ENCODE assay signal across 8 mouse cellular contexts in the genomic region with DNA sequence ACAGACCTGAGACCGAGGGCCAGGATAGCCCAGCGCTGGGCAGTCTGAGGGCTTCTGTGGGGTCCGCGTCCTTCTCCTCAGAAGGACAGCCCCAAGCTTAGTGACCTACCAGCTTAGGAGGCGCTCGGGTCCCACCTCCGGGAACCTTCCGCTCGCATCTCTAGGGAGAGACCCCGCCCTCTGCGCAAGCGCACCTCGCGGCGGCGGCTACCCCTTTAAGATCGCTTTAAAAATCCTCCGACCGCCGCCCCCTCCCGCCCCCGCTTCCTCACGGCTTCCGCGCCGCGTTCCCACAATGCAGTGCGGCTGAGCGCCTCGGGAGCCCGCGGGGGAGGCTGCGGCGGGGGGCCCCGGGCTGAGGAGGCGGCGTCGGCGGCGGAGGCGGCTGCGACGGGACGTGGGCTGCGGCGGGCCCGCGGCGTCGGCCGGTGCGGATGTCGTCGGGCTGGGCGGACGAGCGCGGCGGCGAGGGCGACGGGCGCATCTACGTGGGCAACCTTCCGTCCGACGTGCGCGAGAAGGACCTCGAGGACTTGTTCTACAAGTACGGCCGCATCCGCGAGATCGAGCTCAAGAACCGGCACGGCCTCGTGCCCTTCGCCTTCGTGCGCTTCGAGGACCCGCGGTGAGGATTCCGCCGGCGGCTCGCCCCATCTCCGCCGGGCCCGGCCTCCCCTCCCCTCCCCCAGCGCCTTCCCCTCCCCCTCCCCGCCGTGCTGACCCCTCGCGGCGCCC. TPM values are rescaled to one million over a fixed set of nuclear protein-coding genes. Genes with fewer than 3 reads are reported as not detected.
DNase-seq lines count a peak whose midpoint lies in the region; ATAC-seq and TF ChIP-seq lines count a peak whose summit lies in the region.

A gene (plus strand): TSS at position 303 of the 735 bp plus-strand sequence.

- peaks cover 20% of the 10 kb centered on the region for H3K4me1 ChIP-seq in heart, embryonic 11.5 days (ENCODE audit: control insufficient read depth, insufficient read depth, low read length)
- H3K4me1 ChIP-seq in kidney, postnatal 0 days (replicated peaks; ENCODE audit: insufficient read depth, low read length), result peaks cover 14% of the 10 kb centered on the region; the same call in 1 of the 2 replicates
- peaks cover 40% of the 10 kb centered on the region for H3K4me1 ChIP-seq in liver, embryonic 11.5 days (replicated peaks; ENCODE audit: control insufficient read depth, insufficient read depth, low read length)
- H3K4me1 ChIP-seq in stomach, embryonic 14.5 days (ENCODE audit: control insufficient read depth, insufficient read depth, low read length), result peaks cover 23% of the 10 kb centered on the region

- no peaks in the 10 kb centered on the region for H3K9me3 ChIP-seq in heart, embryonic 11.5 days (replicated peaks; ENCODE audit: control insufficient read depth, low read length)
- no peaks in the 10 kb centered on the region for H3K9me3 ChIP-seq in kidney, postnatal 0 days (replicated peaks; ENCODE audit: low read length)
- H3K9me3 ChIP-seq in liver, embryonic 11.5 days (ENCODE audit: control insufficient read depth, low read length), result no peaks in the 10 kb centered on the region
- no peaks in the 10 kb centered on the region for H3K9me3 ChIP-seq in stomach, embryonic 14.5 days (ENCODE audit: control insufficient read depth, low read depth, low read length)

- peak within 1 kb of the TSS; percentile 97 for H3K9ac ChIP-seq in heart, embryonic 11.5 days (ENCODE audit: low read depth, low read length)
- H3K9ac ChIP-seq in kidney, postnatal 0 days (ENCODE audit: low read depth, low read length), result peak within 1 kb of the TSS; percentile 94
- H3K9ac ChIP-seq in liver, embryonic 11.5 days (ENCODE audit: low read depth, low read length), result peak within 1 kb of the TSS; percentile 98
- peak within 1 kb of the TSS; percentile 85 for H3K9ac ChIP-seq in stomach, embryonic 14.5 days (replicated peaks; ENCODE audit: low read depth, low read length)

- peak within 1 kb of the TSS; percentile 83 for H3K4me2 ChIP-seq in heart, embryonic 11.5 days
- H3K4me2 ChIP-seq in kidney, postnatal 0 days (ENCODE audit: low read length), result peak within 1 kb of the TSS; percentile 97
- H3K4me2 ChIP-seq in liver, embryonic 11.5 days, result peak within 1 kb of the TSS; percentile 91
- peak within 1 kb of the TSS; percentile 72 for H3K4me2 ChIP-seq in stomach, embryonic 14.5 days (replicated peaks; ENCODE audit: low read depth, low read length)

- WGBS in heart, embryonic 11.5 days (ENCODE audit: insufficient replicate concordance), result 1% methylated on average over 82 of the region's 97 CpGs
- WGBS in kidney, postnatal 0 days, result 0% methylated on average over 81 of the region's 97 CpGs
- under 1% methylated on average over 87 of the region's 97 CpGs for WGBS in liver, embryonic 11.5 days
- WGBS in stomach, embryonic 14.5 days, result under 1% methylated on average over 91 of the region's 97 CpGs

- peaks cover 14% of the 10 kb centered on the region; the same call in 1 of the 2 replicates for H3K36me3 ChIP-seq in heart, embryonic 11.5 days (ENCODE audit: control insufficient read depth, insufficient read depth, low read length)
- 0 out of 2 replicates have a peak, but pooled peaks cover 14% of the 10 kb centered on the region for H3K36me3 ChIP-seq in kidney, postnatal 0 days (ENCODE audit: insufficient read depth, low read length)
- peaks cover 28% of the 10 kb centered on the region for H3K36me3 ChIP-seq in liver, embryonic 11.5 days (ENCODE audit: control insufficient read depth, insufficient read depth, low read length)
- peaks cover 24% of the 10 kb centered on the region; the same call in 1 of the 2 replicates for H3K36me3 ChIP-seq in stomach, embryonic 14.5 days (ENCODE audit: control insufficient read depth, insufficient read depth, low read length)

- peak; percentile 95 for DNase-seq in B cell, adult 2 months
- peak; percentile 97 for DNase-seq in brain, adult 2 months (ENCODE audit: low read depth, low spot score)
- peak; percentile 96 for DNase-seq in kidney, postnatal 0 days (ENCODE audit: low spot score)
- peak; percentile 95 for DNase-seq in liver, embryonic 11.5 days (ENCODE audit: low spot score)
- peak; percentile 97 for DNase-seq in naive thymus-derived CD4-positive, alpha-beta T cell, adult 2 months (ENCODE audit: low read depth)

- H3K27me3 ChIP-seq in heart, embryonic 11.5 days (ENCODE audit: control insufficient read depth, insufficient read depth, low read length), result no peaks in the 10 kb centered on the region
- no peaks in the 10 kb centered on the region for H3K27me3 ChIP-seq in kidney, postnatal 0 days (ENCODE audit: insufficient read depth, low read length)
- no peaks in the 10 kb centered on the region for H3K27me3 ChIP-seq in liver, embryonic 11.5 days (replicated peaks; ENCODE audit: control insufficient read depth, insufficient read depth, low read length)
- no peaks in the 10 kb centered on the region for H3K27me3 ChIP-seq in stomach, embryonic 14.5 days (ENCODE audit: control insufficient read depth, insufficient read depth, low read length)

- no peak for TF ChIP-seq CTCF in kidney, postnatal 0 days (IDR thresholded peaks at IDR 0.05; ENCODE audit: low read depth)

- peak; percentile 87 for ATAC-seq in erythroblast, adult 5-6 weeks (replicated peaks; ENCODE audit: low FRiP score, poor library complexity, severe bottlenecking)
- ATAC-seq in heart, embryonic 11.5 days (replicated peaks; ENCODE audit: insufficient number of reproducible peaks, low FRiP score, low TSS enrichment), result peak; percentile 86
- peak; percentile 92 for ATAC-seq in kidney, postnatal 0 days (replicated peaks; ENCODE audit: low FRiP score, low read depth)
- peak; percentile 87 for ATAC-seq in liver, embryonic 11.5 days (replicated peaks; ENCODE audit: low FRiP score)
- ATAC-seq in stomach, embryonic 14.5 days (ENCODE audit: insufficient number of reproducible peaks, insufficient read depth, low FRiP score, low read depth), result peak; percentile 92

- H3K27ac ChIP-seq in heart, embryonic 11.5 days (ENCODE audit: low read depth, low read length), result peak within 1 kb of the TSS; percentile 90
- peak within 1 kb of the TSS; percentile 89 for H3K27ac ChIP-seq in kidney, postnatal 0 days
- H3K27ac ChIP-seq in liver, embryonic 11.5 days (ENCODE audit: low read depth, low read length), result peak within 1 kb of the TSS; percentile 94
- peak within 1 kb of the TSS; percentile 85 for H3K27ac ChIP-seq in stomach, embryonic 14.5 days (ENCODE audit: low read length)

- peak within 1 kb of the TSS; percentile 76 for H3K4me3 ChIP-seq in heart, embryonic 11.5 days (ENCODE audit: low read depth, low read length)
- peak within 1 kb of the TSS; percentile 89 for H3K4me3 ChIP-seq in kidney, postnatal 0 days (replicated peaks; ENCODE audit: low read depth, low read length)
- peak within 1 kb of the TSS; percentile 77 for H3K4me3 ChIP-seq in liver, embryonic 11.5 days (ENCODE audit: low read depth, low read length)
- H3K4me3 ChIP-seq in stomach, embryonic 14.5 days (ENCODE audit: low read depth, low read length), result peak within 1 kb of the TSS; percentile 95

RNA-seq across cellular contexts. Expression of the gene that starts here (rescaled TPM):
- 25.5 and 41.1 TPM in 2 replicates for total RNA-seq in erythroblast, adult 5-6 weeks (2015; ENCODE audit: low replicate concordance)
- total RNA-seq in erythroblast, adult 5-6 weeks (2017; ENCODE audit: low replicate concordance), result 29.1 and 32.1 TPM in 2 replicates
- 140 and 149 TPM in 2 replicates for polyA plus RNA-seq in heart, embryonic 11.5 days (2014; fragmentation: Nextera tagmentation; extraction: Ambion mirVana)
- 234 and 251 TPM in 2 replicates for polyA plus RNA-seq in kidney, postnatal 0 days (2015; fragmentation: Nextera tagmentation; extraction: Ambion mirVana)
- polyA plus RNA-seq in liver, embryonic 11.5 days (2014; fragmentation: Nextera tagmentation; extraction: Ambion mirVana), result 261 and 275 TPM in 2 replicates
- polyA plus RNA-seq in stomach, embryonic 14.5 days (2014; fragmentation: Nextera tagmentation; extraction: Ambion mirVana), result 218 and 229 TPM in 2 replicates

Comparison
In these comparisons a context has a peak if more than half of its experiments do, and no peak if none do; other contexts are left out.
1. Peak in every context shown above with its lines: DNase-seq, ATAC-seq, H3K4me3 ChIP-seq and H3K27ac ChIP-seq.